Mouse (Mus musculus): ENCODE measurements around the gene Ptbp3. TPM values are rescaled to one million over a fixed set of nuclear protein-coding genes. Genes with fewer than 3 reads are reported as not detected.
A peak's percentile ranks its signal among the peaks of the same experiment; 100 is the strongest.

Ptbp3 gene
- polyA plus RNA-seq, 1 experiment from 2014 or later = 40.4 TPM

GRCm38 (mm10) chr4:59444994-59445393 lies 104.2 kb downstream of the Ptbp3 start:
- H3K4me1 ChIP-seq = no peaks in the 10 kb centered on the region

GRCm38 (mm10) chr4:59444085-59444484 lies 105.1 kb downstream of the Ptbp3 start:
- WGBS = 70% methylated on average over 4 of the region's 4 CpGs
- Histone ChIP-seq H3K4me1 (no peaks in the 10 kb centered on the region), H3K4me3 (no peak overlapping the region), H3K27me3 (peaks cover 14% of the 10 kb centered on the region), H3K9ac (no peak overlapping the region), H3K4me2 (replicated peaks) (no peak overlapping the region), H3K9me3 (0 out of 2 replicates have a peak, but pooled peaks cover 6% of the 10 kb centered on the region), H3K36me3 (no peaks in the 10 kb centered on the region), H3K27ac (no peak overlapping the region)
- ATAC-seq (ENCODE audit: low FRiP score, low read depth) = no peak

More at GRCm38 (mm10) chr4:59444994-59445393, 104.2 kb downstream of the Ptbp3 start:
- no peak overlapping the region for H3K9ac ChIP-seq
- no peak overlapping the region for H3K4me3 ChIP-seq
- 80% methylated on average over 3 of the region's 3 CpGs for WGBS
- H3K36me3 ChIP-seq = no peaks in the 10 kb centered on the region
- peaks cover 6% of the 10 kb centered on the region; the same call in 1 of the 2 replicates for H3K27me3 ChIP-seq
- no peak for ATAC-seq (ENCODE audit: low FRiP score, low read depth)
- no peak overlapping the region for H3K27ac ChIP-seq
- H3K9me3 ChIP-seq = 0 out of 2 replicates have a peak, but pooled peaks cover 6% of the 10 kb centered on the region
- no peak overlapping the region for H3K4me2 ChIP-seq (replicated peaks)

- no peak overlapping the region for H3K4me3 ChIP-seq
- H3K9me3 ChIP-seq = peaks cover 2% of the 10 kb centered on the region; the same call in 1 of the 2 replicates
- H3K4me1 ChIP-seq = peaks cover 11% of the 10 kb centered on the region; the same call in 1 of the 2 replicates
- H3K9ac ChIP-seq = no peak overlapping the region
- H3K27ac ChIP-seq = no peak overlapping the region
- H3K36me3 ChIP-seq = no peaks in the 10 kb centered on the region
- ATAC-seq (ENCODE audit: low FRiP score, low read depth) = no peak
- 91% methylated on average over 1 of the region's 1 CpGs for WGBS
- H3K4me2 ChIP-seq (replicated peaks) = no peak overlapping the region
- peaks cover 38% of the 10 kb centered on the region for H3K27me3 ChIP-seq
Observed at GRCm38 (mm10) chr4:59441265-59441664, 107.9 kb downstream of the Ptbp3 start.

DNA sequence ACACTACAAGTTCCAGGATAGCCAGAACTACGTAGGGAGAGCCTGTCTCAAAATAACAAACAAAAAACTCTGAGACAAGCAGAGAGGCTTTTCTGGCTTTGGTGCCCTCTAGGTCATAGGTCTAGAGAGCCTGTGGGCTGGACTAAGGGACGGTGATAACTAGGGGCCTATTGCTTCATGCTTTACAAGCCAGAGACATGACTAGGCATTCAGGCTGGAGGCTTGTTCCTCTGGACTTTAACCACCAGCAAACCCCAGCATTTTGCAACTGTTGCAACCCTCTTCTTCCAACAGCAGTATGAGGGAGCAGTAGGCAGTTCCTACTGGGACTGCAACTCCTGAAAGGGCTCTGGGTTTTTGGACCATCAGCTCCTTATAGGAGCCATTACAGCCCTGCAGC lies 109.2 kb downstream of the Ptbp3 start:
- H3K4me2 ChIP-seq (replicated peaks) = no peak overlapping the region
- WGBS = 51% methylated on average over 2 of the region's 2 CpGs
- ATAC-seq (ENCODE audit: low FRiP score, low read depth) = no peak
- H3K4me1 ChIP-seq = peaks cover 11% of the 10 kb centered on the region; the same call in 1 of the 2 replicates
- H3K9ac ChIP-seq = no peak overlapping the region
- H3K4me3 ChIP-seq = no peak overlapping the region
- no peaks in the 10 kb centered on the region for H3K36me3 ChIP-seq
- no peak overlapping the region for H3K27ac ChIP-seq
- H3K27me3 ChIP-seq = peaks cover 42% of the 10 kb centered on the region
- peaks cover 5% of the 10 kb centered on the region; the same call in 1 of the 2 replicates for H3K9me3 ChIP-seq

DNA sequence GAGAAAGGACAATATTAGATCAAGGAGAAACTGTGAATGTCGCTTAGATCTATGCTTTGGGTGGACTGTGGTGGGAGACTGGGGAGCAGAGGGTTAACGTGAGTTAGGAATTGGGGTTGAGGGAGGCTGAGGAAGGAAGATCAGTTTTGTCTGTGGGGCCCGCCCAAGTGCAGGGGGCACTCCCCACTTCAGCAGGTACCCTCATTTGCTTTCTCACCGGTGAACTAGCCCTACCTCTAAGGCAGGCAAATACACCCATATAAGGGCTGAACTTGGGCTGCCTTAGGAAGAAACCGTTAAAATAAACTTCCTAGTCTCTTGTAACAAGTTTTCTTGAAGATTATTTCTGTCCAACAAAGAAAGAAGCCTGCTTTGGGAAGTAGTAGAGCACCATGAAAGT lies 110.1 kb downstream of the Ptbp3 start:
- H3K36me3 ChIP-seq = no peaks in the 10 kb centered on the region
- peaks cover 42% of the 10 kb centered on the region for H3K27me3 ChIP-seq
- H3K4me2 ChIP-seq (replicated peaks) = peak overlapping the region; percentile 100; the same call in 1 of the 2 replicates
- no peak overlapping the region for H3K4me3 ChIP-seq
- peaks cover 5% of the 10 kb centered on the region; the same call in 1 of the 2 replicates for H3K9me3 ChIP-seq
- 23% methylated on average over 5 of the region's 5 CpGs for WGBS
- H3K27ac ChIP-seq = no peak overlapping the region
- no peak overlapping the region for H3K9ac ChIP-seq
- peaks cover 11% of the 10 kb centered on the region; the same call in 1 of the 2 replicates for H3K4me1 ChIP-seq
- no peak for ATAC-seq (ENCODE audit: low FRiP score, low read depth)

- H3K9ac ChIP-seq = peak within 1 kb of the TSS; percentile 81
- H3K27ac ChIP-seq = no peak within 1 kb of the TSS; the same call in 1 of the 2 replicates
Observed at GRCm38 (mm10) chr4:59437990-59438854, 110.9 kb downstream of the Ptbp3 start, which contains the start of gene Susd1. Susd1 (minus strand) TSS chr4:59438633.

GRCm38 (mm10) chr4:59435951-59436350 lies 113.2 kb downstream of the Ptbp3 start:
- no peak for ATAC-seq (ENCODE audit: low FRiP score, low read depth)
- no peak overlapping the region for H3K9ac ChIP-seq
- no peak overlapping the region for H3K27ac ChIP-seq
- WGBS = 87% methylated on average over 4 of the region's 4 CpGs
- peaks cover 42% of the 10 kb centered on the region for H3K27me3 ChIP-seq
- peaks cover 13% of the 10 kb centered on the region; the same call in 1 of the 2 replicates for H3K4me1 ChIP-seq
- H3K36me3 ChIP-seq = no peaks in the 10 kb centered on the region
- H3K4me3 ChIP-seq = no peak overlapping the region
- no peak overlapping the region for H3K4me2 ChIP-seq (replicated peaks)
- peaks cover 5% of the 10 kb centered on the region; the same call in 1 of the 2 replicates for H3K9me3 ChIP-seq

More at GRCm38 (mm10) chr4:59437990-59438854, 110.9 kb downstream of the Ptbp3 start, which contains the start of gene Susd1:
- peaks cover 42% of the 10 kb centered on the region for H3K27me3 ChIP-seq
- peaks cover 11% of the 10 kb centered on the region; the same call in 1 of the 2 replicates for H3K4me1 ChIP-seq
- no peaks in the 10 kb centered on the region for H3K36me3 ChIP-seq
- H3K4me2 ChIP-seq (replicated peaks) = peak within 1 kb of the TSS; percentile 100
- ATAC-seq (ENCODE audit: low FRiP score, low read depth) = peak; percentile 70
- H3K4me3 ChIP-seq = peak within 1 kb of the TSS; percentile 74
- H3K9me3 ChIP-seq = peaks cover 5% of the 10 kb centered on the region; the same call in 1 of the 2 replicates
- under 1% methylated on average over 74 of the region's 75 CpGs for WGBS

DNA sequence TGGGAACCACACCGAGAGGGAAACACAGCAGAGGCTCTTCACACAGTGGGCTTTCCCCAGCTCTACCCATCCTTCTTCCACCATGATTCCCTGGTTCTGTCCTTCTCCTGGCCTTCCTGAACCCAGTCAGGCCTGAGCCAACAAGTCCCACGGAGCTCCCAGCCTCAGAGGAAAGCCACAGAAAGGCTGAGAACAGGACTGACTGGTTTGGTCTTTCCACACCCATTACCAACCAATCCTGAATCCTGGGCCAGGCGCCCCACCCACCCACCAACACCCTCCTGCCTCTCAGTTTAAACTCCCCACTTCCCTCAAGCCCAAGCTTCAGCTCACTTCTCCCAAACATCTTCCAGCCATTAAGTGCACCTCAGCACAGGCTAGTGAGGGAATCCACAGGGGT lies 115.1 kb downstream of the Ptbp3 start:
- peaks cover 13% of the 10 kb centered on the region; the same call in 1 of the 2 replicates for H3K4me1 ChIP-seq
- H3K9me3 ChIP-seq = peaks cover 5% of the 10 kb centered on the region; the same call in 1 of the 2 replicates
- no peak overlapping the region for H3K27ac ChIP-seq
- H3K36me3 ChIP-seq = no peaks in the 10 kb centered on the region
- no peak overlapping the region for H3K4me2 ChIP-seq (replicated peaks)
- 61% methylated on average over 3 of the region's 3 CpGs for WGBS
- H3K9ac ChIP-seq = no peak overlapping the region
- H3K4me3 ChIP-seq = no peak overlapping the region
- no peak for ATAC-seq (ENCODE audit: low FRiP score, low read depth)
- H3K27me3 ChIP-seq = peaks cover 27% of the 10 kb centered on the region

- Histone ChIP-seq H3K4me1 (0 out of 2 replicates have a peak, but pooled peaks cover 3% of the 10 kb centered on the region), H3K27ac (no peak overlapping the region), H3K9ac (no peak overlapping the region), H3K9me3 (no peaks in the 10 kb centered on the region), H3K36me3 (no peaks in the 10 kb centered on the region), H3K27me3 (no peaks in the 10 kb centered on the region), H3K4me3 (no peak overlapping the region), H3K4me2 (replicated peaks) (no peak overlapping the region)
- ATAC-seq (ENCODE audit: low FRiP score, low read depth) = no peak
- 82% methylated on average over 6 of the region's 6 CpGs for WGBS
Observed at GRCm38 (mm10) chr4:59429128-59429527, 120.0 kb downstream of the Ptbp3 start.

DNA sequence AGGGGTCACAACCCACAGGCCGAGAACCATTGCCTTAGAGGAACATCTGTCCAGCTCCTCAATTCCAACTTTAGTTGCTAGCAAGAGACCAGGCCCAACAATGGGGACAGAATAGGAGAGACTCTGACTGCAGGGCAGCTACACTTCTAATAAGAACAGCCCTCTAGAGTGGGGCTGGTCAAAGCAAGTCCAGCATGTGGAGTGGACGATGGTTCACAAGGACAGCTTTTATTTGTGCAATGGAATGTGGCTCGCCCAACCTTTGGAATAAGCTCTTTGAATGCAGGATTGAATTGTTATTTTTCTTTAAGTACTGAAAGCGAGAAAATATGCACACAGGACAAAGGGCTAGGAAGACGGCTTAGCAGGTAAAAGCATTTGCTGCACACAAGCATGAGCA lies 122.7 kb downstream of the Ptbp3 start:
- Histone ChIP-seq H3K27me3 (no peaks in the 10 kb centered on the region), H3K27ac (no peak overlapping the region), H3K9me3 (no peaks in the 10 kb centered on the region), H3K4me2 (replicated peaks) (no peak overlapping the region), H3K4me1 (peaks cover 6% of the 10 kb centered on the region; the same call in 1 of the 2 replicates), H3K4me3 (no peak overlapping the region), H3K9ac (no peak overlapping the region), H3K36me3 (no peaks in the 10 kb centered on the region)
- WGBS = 89% methylated on average over 5 of the region's 5 CpGs
- ATAC-seq (ENCODE audit: low FRiP score, low read depth) = no peak

GRCm38 (mm10) chr4:59422808-59423207 lies 126.4 kb downstream of the Ptbp3 start:
- ATAC-seq (ENCODE audit: low FRiP score, low read depth) = no peak
- no peaks in the 10 kb centered on the region for H3K36me3 ChIP-seq
- H3K9ac ChIP-seq = no peak overlapping the region
- peaks cover 4% of the 10 kb centered on the region; the same call in 1 of the 2 replicates for H3K4me1 ChIP-seq
- no peaks in the 10 kb centered on the region for H3K9me3 ChIP-seq
- H3K4me2 ChIP-seq (replicated peaks) = no peak overlapping the region
- H3K27me3 ChIP-seq = no peaks in the 10 kb centered on the region
- H3K27ac ChIP-seq = no peak overlapping the region
- H3K4me3 ChIP-seq = no peak overlapping the region

Measured in limb, embryonic 13.5 days (tissue).